Mouse (Mus musculus): ENCODE measurements at regions not wholly inside any gene's neighbourhood (a gene's known extent, or its start where the extent isn't known, plus 50 kb on each side); places are given as distances from the start of the nearest gene placed in this dataset.

GRCm38 (mm10) chr1:43338096-43338915 is 106.1 kb upstream of the Nck2 start:
- Histone ChIP-seq H3K4me3 (ENCODE audit: insufficient read depth, low read length) (no peak overlapping the region), H3K4me1 (ENCODE audit: control insufficient read depth, insufficient read depth, low read length) (peaks cover 15% of the 10 kb centered on the region), H3K27ac (ENCODE audit: insufficient read depth, low read depth, low read length) (no peak overlapping the region)
- TF ChIP-seq CTCF (IDR thresholded peaks at IDR 0.05; ENCODE audit: low read depth, low read length) (no peak), POLR2A (IDR thresholded peaks at IDR 0.05; ENCODE audit: borderline replicate concordance, low read depth, low read length) (no peak)

- TF ChIP-seq POLR2A (IDR thresholded peaks at IDR 0.05; ENCODE audit: borderline replicate concordance, low read depth, low read length), result no peak
- no peak for TF ChIP-seq CTCF (IDR thresholded peaks at IDR 0.05; ENCODE audit: low read depth, low read length)
- no peak overlapping the region for H3K4me3 ChIP-seq (ENCODE audit: insufficient read depth, low read length)
- no peak overlapping the region for H3K27ac ChIP-seq (ENCODE audit: insufficient read depth, low read depth, low read length)
- peaks cover 8% of the 10 kb centered on the region for H3K4me1 ChIP-seq (ENCODE audit: control insufficient read depth, insufficient read depth, low read length)
These were observed 101.5 kb upstream of the Nck2 start for GRCm38 (mm10) chr1:43342848-43343247.

GRCm38 (mm10) chr1:43343410-43343809 is 101.0 kb upstream of the Nck2 start:
- no peak overlapping the region for H3K4me3 ChIP-seq (ENCODE audit: insufficient read depth, low read length)
- no peak overlapping the region for H3K27ac ChIP-seq (ENCODE audit: insufficient read depth, low read depth, low read length)
- TF ChIP-seq POLR2A (IDR thresholded peaks at IDR 0.05; ENCODE audit: borderline replicate concordance, low read depth, low read length), result no peak
- no peak for TF ChIP-seq CTCF (IDR thresholded peaks at IDR 0.05; ENCODE audit: low read depth, low read length)
- peaks cover 2% of the 10 kb centered on the region for H3K4me1 ChIP-seq (ENCODE audit: control insufficient read depth, insufficient read depth, low read length)

GRCm38 (mm10) chr1:43344001-43344400 is 100.4 kb upstream of the Nck2 start:
- TF ChIP-seq CTCF (IDR thresholded peaks at IDR 0.05; ENCODE audit: low read depth, low read length) (no peak), POLR2A (IDR thresholded peaks at IDR 0.05; ENCODE audit: borderline replicate concordance, low read depth, low read length) (no peak)
- H3K27ac ChIP-seq (ENCODE audit: insufficient read depth, low read depth, low read length), result no peak overlapping the region
- no peaks in the 10 kb centered on the region for H3K4me1 ChIP-seq (ENCODE audit: control insufficient read depth, insufficient read depth, low read length)
- no peak overlapping the region for H3K4me3 ChIP-seq (ENCODE audit: insufficient read depth, low read length)

- Histone ChIP-seq H3K4me3 (ENCODE audit: insufficient read depth, low read length) (no peak overlapping the region), H3K27ac (ENCODE audit: insufficient read depth, low read depth, low read length) (no peak overlapping the region), H3K4me1 (ENCODE audit: control insufficient read depth, insufficient read depth, low read length) (no peaks in the 10 kb centered on the region)
- no peak for TF ChIP-seq POLR2A (IDR thresholded peaks at IDR 0.05; ENCODE audit: borderline replicate concordance, low read depth, low read length)
- TF ChIP-seq CTCF (IDR thresholded peaks at IDR 0.05; ENCODE audit: low read depth, low read length), result no peak
These were observed 97.2 kb upstream of the Nck2 start for GRCm38 (mm10) chr1:43347152-43347551.

GRCm38 (mm10) chr1:43349966-43350365 is 94.4 kb upstream of the Nck2 start:
- no peaks in the 10 kb centered on the region for H3K4me1 ChIP-seq (ENCODE audit: control insufficient read depth, insufficient read depth, low read length)
- H3K4me3 ChIP-seq (ENCODE audit: insufficient read depth, low read length), result no peak overlapping the region
- TF ChIP-seq POLR2A (IDR thresholded peaks at IDR 0.05; ENCODE audit: borderline replicate concordance, low read depth, low read length) (no peak), CTCF (IDR thresholded peaks at IDR 0.05; ENCODE audit: low read depth, low read length) (no peak)
- no peak overlapping the region for H3K27ac ChIP-seq (ENCODE audit: insufficient read depth, low read depth, low read length)

- no peak overlapping the region for H3K4me3 ChIP-seq (ENCODE audit: insufficient read depth, low read length)
- H3K4me1 ChIP-seq (ENCODE audit: control insufficient read depth, insufficient read depth, low read length), result peaks cover 19% of the 10 kb centered on the region
- H3K27ac ChIP-seq (ENCODE audit: insufficient read depth, low read depth, low read length), result no peak overlapping the region
- no peak for TF ChIP-seq POLR2A (IDR thresholded peaks at IDR 0.05; ENCODE audit: borderline replicate concordance, low read depth, low read length)
- no peak for TF ChIP-seq CTCF (IDR thresholded peaks at IDR 0.05; ENCODE audit: low read depth, low read length)
These were observed 86.2 kb upstream of the Nck2 start for GRCm38 (mm10) chr1:43358191-43358590.

- no peak overlapping the region for H3K4me3 ChIP-seq (ENCODE audit: insufficient read depth, low read length)
- no peak overlapping the region for H3K27ac ChIP-seq (ENCODE audit: insufficient read depth, low read depth, low read length)
- H3K4me1 ChIP-seq (ENCODE audit: control insufficient read depth, insufficient read depth, low read length), result peaks cover 19% of the 10 kb centered on the region
- TF ChIP-seq CTCF (IDR thresholded peaks at IDR 0.05; ENCODE audit: low read depth, low read length) (no peak), POLR2A (IDR thresholded peaks at IDR 0.05; ENCODE audit: borderline replicate concordance, low read depth, low read length) (no peak)
These were observed 84.7 kb upstream of the Nck2 start for GRCm38 (mm10) chr1:43359662-43360061.

GRCm38 (mm10) chr1:43360291-43360690 is 84.1 kb upstream of the Nck2 start:
- H3K4me3 ChIP-seq (ENCODE audit: insufficient read depth, low read length), result no peak overlapping the region
- peaks cover 19% of the 10 kb centered on the region for H3K4me1 ChIP-seq (ENCODE audit: control insufficient read depth, insufficient read depth, low read length)
- TF ChIP-seq CTCF (IDR thresholded peaks at IDR 0.05; ENCODE audit: low read depth, low read length) (no peak), POLR2A (IDR thresholded peaks at IDR 0.05; ENCODE audit: borderline replicate concordance, low read depth, low read length) (no peak)
- H3K27ac ChIP-seq (ENCODE audit: insufficient read depth, low read depth, low read length), result no peak overlapping the region

GRCm38 (mm10) chr1:43360741-43361140 is 83.6 kb upstream of the Nck2 start:
- Histone ChIP-seq H3K4me1 (ENCODE audit: control insufficient read depth, insufficient read depth, low read length) (peaks cover 19% of the 10 kb centered on the region), H3K4me3 (ENCODE audit: insufficient read depth, low read length) (no peak overlapping the region), H3K27ac (ENCODE audit: insufficient read depth, low read depth, low read length) (no peak overlapping the region)
- TF ChIP-seq POLR2A (IDR thresholded peaks at IDR 0.05; ENCODE audit: borderline replicate concordance, low read depth, low read length) (no peak), CTCF (IDR thresholded peaks at IDR 0.05; ENCODE audit: low read depth, low read length) (no peak)
